In genomic region chr4:129584370-129584769, GRCm38 (mm10) we compare ENCODE assay signal across 7 mouse cellular contexts. TPM values are rescaled to one million over a fixed set of nuclear protein-coding genes. Genes with fewer than 3 reads are reported as not detected.
DNase-seq lines count a peak whose midpoint lies in the region; ATAC-seq and TF ChIP-seq lines count a peak whose summit lies in the region.

No protein-coding gene starts in this region.

- H3K27ac ChIP-seq in lung, postnatal 0 days (ENCODE audit: low read length) = peak overlapping the region; percentile 82; the same call in 1 of the 2 replicates
- H3K27ac ChIP-seq in embryonic fibroblast, embryonic 13.5 days (ENCODE audit: insufficient read depth, low read length) = peak overlapping the region; percentile 29; the same call in 1 of the 2 replicates
- peak overlapping the region; percentile 79; the same call in 1 of the 2 replicates for H3K27ac ChIP-seq in limb, embryonic 10.5 days
- peak overlapping the region; percentile 81; the same call in 1 of the 2 replicates for H3K27ac ChIP-seq in stomach, embryonic 15.5 days

- no peak for TF ChIP-seq CTCF in lung, postnatal 0 days (IDR thresholded peaks at IDR 0.05)
- TF ChIP-seq CTCF in embryonic fibroblast, embryonic 13.5 days (IDR thresholded peaks at IDR 0.05; ENCODE audit: borderline replicate concordance, insufficient read depth, low read length) = no peak

- H3K4me2 ChIP-seq in lung, postnatal 0 days (replicated peaks; ENCODE audit: low read depth, low read length) = peak overlapping the region; percentile 69
- peak overlapping the region; percentile 75 for H3K4me2 ChIP-seq in stomach, embryonic 15.5 days

- no peaks in the 10 kb centered on the region for H3K9me3 ChIP-seq in lung, postnatal 0 days (ENCODE audit: low read length)
- H3K9me3 ChIP-seq in limb, embryonic 10.5 days (replicated peaks) = no peaks in the 10 kb centered on the region
- H3K9me3 ChIP-seq in stomach, embryonic 15.5 days = no peaks in the 10 kb centered on the region

- H3K27me3 ChIP-seq in lung, postnatal 0 days (replicated peaks; ENCODE audit: insufficient read depth, low read length) = no peaks in the 10 kb centered on the region
- no peaks in the 10 kb centered on the region for H3K27me3 ChIP-seq in limb, embryonic 10.5 days (ENCODE audit: low read depth, poor library complexity, severe bottlenecking)
- H3K27me3 ChIP-seq in stomach, embryonic 15.5 days (replicated peaks) = no peaks in the 10 kb centered on the region

- H3K4me3 ChIP-seq in lung, postnatal 0 days (ENCODE audit: low read depth, low read length) = peak overlapping the region; percentile 45; the same call in 1 of the 2 replicates
- peak overlapping the region; percentile 30; the same call in 1 of the 2 replicates for H3K4me3 ChIP-seq in embryonic fibroblast, embryonic 13.5 days (ENCODE audit: insufficient read depth, low read length)
- peak overlapping the region; percentile 56 for H3K4me3 ChIP-seq in limb, embryonic 10.5 days
- peak overlapping the region; percentile 51 for H3K4me3 ChIP-seq in stomach, embryonic 15.5 days (replicated peaks)

- no peak for TF ChIP-seq EP300 in lung, postnatal 0 days (IDR thresholded peaks at IDR 0.05)

- peak; percentile 38 for ATAC-seq in lung, postnatal 0 days
- no peak for ATAC-seq in stomach, embryonic 15.5 days (ENCODE audit: insufficient read depth, low FRiP score, low read depth)

- WGBS in lung, postnatal 0 days = 83% methylated on average over 1 of the region's 1 CpGs
- 69% methylated on average over 1 of the region's 1 CpGs for WGBS in limb, embryonic 10.5 days
- WGBS in stomach, embryonic 15.5 days = 54% methylated on average over 1 of the region's 1 CpGs

- peak; percentile 36 for DNase-seq in lung, postnatal 0 days (ENCODE audit: low spot score)
- DNase-seq in lung, postnatal 25 days (ENCODE audit: low spot score) = no peak
- no peak for DNase-seq in limb, embryonic 10.5 days (ENCODE audit: low spot score)
- DNase-seq in cerebellum, adult 8-10 months = no peak
- DNase-seq in layer of hippocampus, adult 9-10 months (ENCODE audit: low spot score) = no peak

- no peak for TF ChIP-seq POLR2A in embryonic fibroblast, embryonic 13.5 days (IDR thresholded peaks at IDR 0.05; ENCODE audit: low read depth, low read length)

- H3K36me3 ChIP-seq in lung, postnatal 0 days (ENCODE audit: insufficient read depth, low read length) = no peaks in the 10 kb centered on the region
- H3K36me3 ChIP-seq in limb, embryonic 10.5 days = no peaks in the 10 kb centered on the region
- H3K36me3 ChIP-seq in stomach, embryonic 15.5 days = no peaks in the 10 kb centered on the region

- peaks cover 6% of the 10 kb centered on the region; the same call in 1 of the 2 replicates for H3K4me1 ChIP-seq in lung, postnatal 0 days (ENCODE audit: insufficient read depth, low read depth, low read length)
- H3K4me1 ChIP-seq in embryonic fibroblast, embryonic 13.5 days (ENCODE audit: control insufficient read depth, insufficient read depth, low read length) = no peaks in the 10 kb centered on the region
- H3K4me1 ChIP-seq in limb, embryonic 10.5 days = peaks cover 22% of the 10 kb centered on the region
- H3K4me1 ChIP-seq in stomach, embryonic 15.5 days = peaks cover 9% of the 10 kb centered on the region

- peak overlapping the region; percentile 36 for H3K9ac ChIP-seq in lung, postnatal 0 days (replicated peaks; ENCODE audit: low read depth)
- H3K9ac ChIP-seq in stomach, embryonic 15.5 days = no peak overlapping the region

RNA-seq across cellular contexts. Expression of gene Fam167b, which starts 6.0 kb away (rescaled TPM):
- polyA plus RNA-seq in lung, postnatal 0 days (2015; fragmentation: Nextera tagmentation; extraction: Ambion mirVana) = 3.2 and 4.5 TPM in 2 replicates
- polyA plus RNA-seq in embryonic fibroblast, embryonic 13.5 days (2011; ENCODE audit: insufficient read length, low read depth, missing spikeins) = not detected in 2 replicates
- 2.6 and 5.1 TPM in 2 replicates for polyA plus RNA-seq in limb, embryonic 10.5 days (2016; fragmentation: Nextera tagmentation; extraction: Ambion mirVana)
- 3.5 and 3.9 TPM in 2 replicates for polyA plus RNA-seq in stomach, embryonic 15.5 days (2015; fragmentation: Nextera tagmentation; extraction: Ambion mirVana)

RNA-seq across cellular contexts. Expression of gene Lck, which starts 10.9 kb away (rescaled TPM):
- 2.5 TPM in 2 replicates for polyA plus RNA-seq in lung, postnatal 0 days (2015; fragmentation: Nextera tagmentation; extraction: Ambion mirVana)
- 3.0 and 5.2 TPM in 2 replicates for polyA plus RNA-seq in embryonic fibroblast, embryonic 13.5 days (2011; ENCODE audit: insufficient read length, low read depth, missing spikeins)
- 10.3 and 13.5 TPM in 2 replicates for polyA plus RNA-seq in limb, embryonic 10.5 days (2016; fragmentation: Nextera tagmentation; extraction: Ambion mirVana)
- polyA plus RNA-seq in stomach, embryonic 15.5 days (2015; fragmentation: Nextera tagmentation; extraction: Ambion mirVana) = 6.3 and 6.9 TPM in 2 replicates

RNA-seq across cellular contexts. Expression of gene Eif3i, which starts 16.1 kb away (rescaled TPM):
- 140 and 161 TPM in 2 replicates for polyA plus RNA-seq in lung, postnatal 0 days (2015; fragmentation: Nextera tagmentation; extraction: Ambion mirVana)
- 217 and 251 TPM in 2 replicates for polyA plus RNA-seq in embryonic fibroblast, embryonic 13.5 days (2011; ENCODE audit: insufficient read length, low read depth, missing spikeins)
- polyA plus RNA-seq in limb, embryonic 10.5 days (2016; fragmentation: Nextera tagmentation; extraction: Ambion mirVana) = 322 and 358 TPM in 2 replicates
- polyA plus RNA-seq in stomach, embryonic 15.5 days (2015; fragmentation: Nextera tagmentation; extraction: Ambion mirVana) = 263 and 265 TPM in 2 replicates

RNA-seq across cellular contexts. Expression of gene Tmem234, which starts 16.1 kb away (rescaled TPM):
- polyA plus RNA-seq in lung, postnatal 0 days (2015; fragmentation: Nextera tagmentation; extraction: Ambion mirVana) = 186 and 192 TPM in 2 replicates
- polyA plus RNA-seq in embryonic fibroblast, embryonic 13.5 days (2011; ENCODE audit: insufficient read length, low read depth, missing spikeins) = 110 and 112 TPM in 2 replicates
- 228 and 231 TPM in 2 replicates for polyA plus RNA-seq in limb, embryonic 10.5 days (2016; fragmentation: Nextera tagmentation; extraction: Ambion mirVana)
- 194 and 200 TPM in 2 replicates for polyA plus RNA-seq in stomach, embryonic 15.5 days (2015; fragmentation: Nextera tagmentation; extraction: Ambion mirVana)

RNA-seq across cellular contexts. Expression of gene Dcdc2b, which starts 29.7 kb away (rescaled TPM):
- polyA plus RNA-seq in lung, postnatal 0 days (2015; fragmentation: Nextera tagmentation; extraction: Ambion mirVana) = 16.1 and 20.1 TPM in 2 replicates
- polyA plus RNA-seq in embryonic fibroblast, embryonic 13.5 days (2011; ENCODE audit: insufficient read length, low read depth, missing spikeins) = 0.68 TPM in 1 of 2 replicates, not detected in the other
- 1.7 and 1.8 TPM in 2 replicates for polyA plus RNA-seq in limb, embryonic 10.5 days (2016; fragmentation: Nextera tagmentation; extraction: Ambion mirVana)
- polyA plus RNA-seq in stomach, embryonic 15.5 days (2015; fragmentation: Nextera tagmentation; extraction: Ambion mirVana) = 1.7 and 2.4 TPM in 2 replicates

Comparison
In these comparisons a context has a peak if more than half of its experiments do, and no peak if none do; other contexts are left out.
1. H3K27ac ChIP-seq: peak in every context shown above with its lines; median percentile 82 in lung, postnatal 0 days; 81 in stomach, embryonic 15.5 days; 79 in limb, embryonic 10.5 days; 29 in embryonic fibroblast, embryonic 13.5 days.